Mouse (Mus musculus): ENCODE data around the gene Ryk. TPM values are rescaled to one million over a fixed set of nuclear protein-coding genes. Genes with fewer than 3 reads are reported as not detected.

Ryk gene
- polyA plus RNA-seq, 1 experiment from 2014 or later, result 19.7 TPM

DNA sequence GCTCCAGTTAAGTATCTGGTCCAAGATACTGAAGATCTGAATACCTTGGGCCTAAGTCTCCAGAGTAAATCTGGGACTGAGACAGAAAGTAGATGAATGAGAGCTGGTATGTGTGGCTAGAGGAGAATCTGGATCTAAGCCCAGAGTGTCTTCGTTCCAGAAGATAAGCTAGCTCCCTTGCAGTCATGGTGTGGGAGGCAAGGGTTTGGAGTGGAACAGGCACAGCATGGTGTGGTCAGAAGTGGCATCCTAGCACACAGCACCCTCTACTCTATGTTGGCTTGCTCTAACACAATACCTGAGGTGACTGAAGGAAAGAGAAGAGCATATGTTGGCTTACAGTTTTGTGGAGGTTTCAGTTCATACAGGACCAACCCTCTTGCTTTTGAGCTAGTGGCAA, 79.9 kb downstream of the Ryk start:
- no peak overlapping the region for H3K27ac ChIP-seq
- no peaks in the 10 kb centered on the region for H3K27me3 ChIP-seq (replicated peaks)
- ATAC-seq (ENCODE audit: low FRiP score, low read depth), result no peak
- peaks cover 19% of the 10 kb centered on the region for H3K36me3 ChIP-seq
- H3K9me3 ChIP-seq, result no peaks in the 10 kb centered on the region
- H3K9ac ChIP-seq, result no peak overlapping the region
- 93% methylated on average over 1 of the region's 1 CpGs for WGBS
- no peaks in the 10 kb centered on the region for H3K4me1 ChIP-seq
- no peak overlapping the region for H3K4me2 ChIP-seq (replicated peaks)
- H3K4me3 ChIP-seq, result no peak overlapping the region

DNA sequence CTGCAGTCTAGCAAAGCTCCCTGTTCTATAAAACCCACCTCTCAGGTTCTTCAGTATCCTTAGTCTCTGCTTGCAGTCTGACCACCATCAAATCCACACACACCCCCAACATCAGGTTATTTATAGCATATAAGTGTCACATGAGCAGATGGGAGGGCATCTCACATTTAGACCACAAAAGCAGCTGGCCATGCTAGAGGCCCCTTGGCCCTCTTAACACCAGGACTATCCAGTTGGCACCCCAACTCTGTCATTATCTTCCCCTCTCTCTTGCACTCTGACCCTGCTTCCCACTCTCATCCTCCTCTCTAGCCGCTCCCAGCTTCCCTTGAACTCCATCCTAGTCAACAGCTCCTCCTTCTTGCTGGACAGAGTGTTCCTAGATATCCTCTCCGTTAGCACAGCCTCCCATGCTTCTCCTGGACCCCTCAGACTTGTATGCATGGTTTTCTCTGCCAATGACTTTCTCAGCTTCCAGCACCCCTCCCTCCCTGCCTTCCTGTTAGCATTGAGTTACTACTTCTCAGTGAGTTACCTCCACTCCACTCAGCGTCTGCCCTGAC, 80.7 kb downstream of the Ryk start:
- Histone ChIP-seq H3K36me3 (peaks cover 11% of the 10 kb centered on the region), H3K9ac (no peak overlapping the region), H3K4me1 (no peaks in the 10 kb centered on the region), H3K4me3 (no peak overlapping the region), H3K4me2 (replicated peaks) (no peak overlapping the region), H3K9me3 (no peaks in the 10 kb centered on the region), H3K27me3 (replicated peaks) (no peaks in the 10 kb centered on the region), H3K27ac (no peak overlapping the region)
- ATAC-seq (ENCODE audit: low FRiP score, low read depth), result no peak
- WGBS, result 87% methylated on average over 3 of the region's 3 CpGs

DNA sequence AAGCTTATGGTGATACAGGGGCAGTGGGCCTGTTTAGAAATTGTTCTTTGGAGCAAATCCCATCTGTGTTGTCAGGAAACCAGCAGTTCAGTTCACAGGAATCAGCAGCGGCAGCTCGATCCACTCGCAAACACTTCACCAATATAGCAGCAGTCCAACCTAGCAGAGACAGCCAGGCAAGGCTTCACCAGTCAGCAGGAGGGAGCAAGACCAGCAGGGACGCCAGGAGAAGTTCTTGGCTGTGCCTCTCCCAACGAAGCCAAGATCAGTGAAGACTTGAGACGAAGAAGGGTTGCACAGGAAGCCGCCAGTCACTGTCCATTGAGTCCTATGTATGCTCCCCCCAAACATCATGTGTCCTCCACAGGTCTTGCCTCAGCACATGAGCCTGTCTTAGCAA, 81.4 kb downstream of the Ryk start:
- H3K4me2 ChIP-seq (replicated peaks), result no peak overlapping the region
- WGBS, result 97% methylated on average over 7 of the region's 7 CpGs
- H3K27me3 ChIP-seq (replicated peaks), result no peaks in the 10 kb centered on the region
- H3K4me3 ChIP-seq, result no peak overlapping the region
- H3K9me3 ChIP-seq, result no peaks in the 10 kb centered on the region
- H3K4me1 ChIP-seq, result no peaks in the 10 kb centered on the region
- no peak overlapping the region for H3K27ac ChIP-seq
- no peak overlapping the region for H3K9ac ChIP-seq
- no peak for ATAC-seq (ENCODE audit: low FRiP score, low read depth)
- H3K36me3 ChIP-seq, result peaks cover 5% of the 10 kb centered on the region

DNA sequence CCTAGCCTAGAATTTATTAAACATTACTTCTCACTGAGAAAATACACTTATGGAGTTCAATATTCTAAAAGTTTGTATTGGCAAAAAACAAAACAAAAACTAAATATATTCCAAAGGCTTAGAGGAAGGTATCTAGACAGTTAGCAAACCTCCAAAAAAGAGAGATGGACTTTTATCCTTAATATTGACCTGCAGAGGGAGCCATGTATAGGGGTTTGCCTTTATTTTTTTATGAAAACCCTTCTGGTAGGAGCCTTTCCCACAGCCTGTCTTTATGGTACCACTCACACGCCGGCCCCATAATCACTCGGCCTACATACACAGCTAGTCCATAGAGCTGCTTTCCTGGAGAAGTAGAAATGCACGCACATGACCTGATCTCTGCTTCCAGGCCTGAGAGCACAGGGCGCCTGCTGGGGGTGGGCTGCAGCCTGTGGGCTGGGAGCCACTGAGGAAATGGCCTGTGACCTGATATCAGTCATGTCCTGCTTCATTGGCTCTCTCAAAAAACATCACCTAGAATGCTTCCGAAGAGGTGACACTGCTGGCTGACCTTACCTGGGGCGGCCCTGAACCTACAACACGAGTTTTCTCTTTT, 82.9 kb downstream of the Ryk start:
- Histone ChIP-seq H3K27ac (no peak overlapping the region), H3K4me1 (no peaks in the 10 kb centered on the region)
- no peak for ATAC-seq (ENCODE audit: low FRiP score, low read depth)

DNA sequence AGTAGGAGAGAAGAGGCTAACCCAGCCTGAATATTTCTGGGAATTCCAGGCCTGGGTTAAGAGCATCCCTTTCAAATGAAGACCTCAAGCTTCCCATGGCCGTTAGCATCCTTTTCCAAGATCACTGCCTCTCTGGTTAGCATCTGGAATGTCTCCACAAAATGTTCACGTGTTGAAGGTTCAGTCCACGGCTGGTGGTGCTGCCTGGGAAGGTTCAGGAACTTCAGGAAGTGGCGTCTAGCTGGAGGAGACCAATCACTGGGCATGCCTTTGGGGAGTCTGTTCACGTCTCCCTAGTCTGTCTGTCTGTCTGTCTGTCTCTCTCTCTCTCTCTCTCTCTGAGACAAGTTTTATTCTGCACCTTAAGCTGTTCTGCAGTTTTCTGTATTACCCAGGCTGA, 84.8 kb downstream of the Ryk start:
- Histone ChIP-seq H3K27ac (no peak overlapping the region), H3K4me3 (no peak overlapping the region), H3K27me3 (replicated peaks) (no peaks in the 10 kb centered on the region), H3K9me3 (no peaks in the 10 kb centered on the region), H3K4me2 (replicated peaks) (no peak overlapping the region), H3K4me1 (no peaks in the 10 kb centered on the region), H3K9ac (no peak overlapping the region), H3K36me3 (no peaks in the 10 kb centered on the region; the same call in none of the 2 replicates)
- ATAC-seq (ENCODE audit: low FRiP score, low read depth), result no peak
- 80% methylated on average over 5 of the region's 5 CpGs for WGBS

More for the DNA sequence above, 82.9 kb downstream of the Ryk start:
- no peak overlapping the region for H3K9ac ChIP-seq
- H3K36me3 ChIP-seq, result no peaks in the 10 kb centered on the region; the same call in none of the 2 replicates
- no peaks in the 10 kb centered on the region for H3K27me3 ChIP-seq (replicated peaks)
- no peaks in the 10 kb centered on the region for H3K9me3 ChIP-seq
- H3K4me2 ChIP-seq (replicated peaks), result no peak overlapping the region
- 86% methylated on average over 8 of the region's 8 CpGs for WGBS
- H3K4me3 ChIP-seq, result no peak overlapping the region

DNA sequence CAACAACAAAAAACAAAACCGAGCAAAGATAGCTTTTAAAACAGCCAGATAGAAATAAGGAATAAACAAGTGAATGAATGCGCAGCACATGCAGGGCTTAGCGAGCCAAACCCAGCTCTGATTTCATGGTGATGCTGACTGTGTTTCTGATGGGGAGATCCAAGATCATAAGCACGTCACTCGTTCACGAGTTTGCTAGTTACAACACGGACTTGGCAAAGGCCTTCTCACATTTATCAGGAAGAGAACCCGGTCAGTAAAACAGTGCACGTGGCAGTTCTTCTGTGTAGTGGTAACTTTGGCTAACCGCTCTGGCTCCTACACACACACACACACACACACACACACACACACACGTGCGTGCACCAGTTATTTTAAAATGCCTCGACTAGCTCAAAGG, 87.1 kb downstream of the Ryk start:
- no peak overlapping the region for H3K4me2 ChIP-seq (replicated peaks)
- H3K4me3 ChIP-seq, result no peak overlapping the region
- H3K9ac ChIP-seq, result no peak overlapping the region
- no peaks in the 10 kb centered on the region for H3K36me3 ChIP-seq
- ATAC-seq (ENCODE audit: low FRiP score, low read depth), result no peak
- H3K27ac ChIP-seq, result no peak overlapping the region
- H3K9me3 ChIP-seq, result no peaks in the 10 kb centered on the region
- no peaks in the 10 kb centered on the region for H3K4me1 ChIP-seq
- WGBS, result 92% methylated on average over 13 of the region's 13 CpGs
- no peaks in the 10 kb centered on the region for H3K27me3 ChIP-seq (replicated peaks)

DNA sequence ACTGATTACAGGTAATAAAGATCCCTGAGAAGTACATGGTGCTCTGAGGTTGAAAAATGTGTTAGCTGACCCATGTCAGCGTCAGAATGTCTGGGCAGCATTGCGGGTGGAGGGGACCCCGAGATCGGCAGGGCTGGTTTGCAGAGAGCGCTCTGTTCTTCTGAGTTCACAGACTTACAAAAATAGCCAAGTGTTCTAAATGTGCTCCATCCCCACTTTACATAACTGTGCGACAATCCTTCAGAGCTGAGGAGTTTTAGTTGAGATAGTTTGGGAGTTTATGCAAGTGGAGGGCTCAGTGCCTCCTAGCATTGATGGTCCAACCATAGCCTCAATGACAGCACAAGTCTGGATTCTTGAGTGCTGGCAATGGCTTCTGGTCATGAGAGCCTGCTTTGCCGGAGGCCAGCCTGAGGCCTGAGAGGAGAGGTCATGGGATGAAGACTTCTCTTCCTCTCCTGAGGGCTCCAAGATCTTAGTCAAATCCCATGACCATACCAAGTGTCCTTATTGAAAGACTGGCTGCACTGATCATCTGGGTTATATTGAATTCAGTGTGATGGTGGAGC, 88.2 kb downstream of the Ryk start:
- Histone ChIP-seq H3K9me3 (no peaks in the 10 kb centered on the region), H3K9ac (no peak overlapping the region), H3K4me1 (no peaks in the 10 kb centered on the region), H3K27ac (no peak overlapping the region), H3K4me2 (replicated peaks) (no peak overlapping the region), H3K27me3 (replicated peaks) (no peaks in the 10 kb centered on the region), H3K36me3 (no peaks in the 10 kb centered on the region), H3K4me3 (no peak overlapping the region)
- 94% methylated on average over 7 of the region's 7 CpGs for WGBS
- ATAC-seq (ENCODE audit: low FRiP score, low read depth), result no peak

DNA sequence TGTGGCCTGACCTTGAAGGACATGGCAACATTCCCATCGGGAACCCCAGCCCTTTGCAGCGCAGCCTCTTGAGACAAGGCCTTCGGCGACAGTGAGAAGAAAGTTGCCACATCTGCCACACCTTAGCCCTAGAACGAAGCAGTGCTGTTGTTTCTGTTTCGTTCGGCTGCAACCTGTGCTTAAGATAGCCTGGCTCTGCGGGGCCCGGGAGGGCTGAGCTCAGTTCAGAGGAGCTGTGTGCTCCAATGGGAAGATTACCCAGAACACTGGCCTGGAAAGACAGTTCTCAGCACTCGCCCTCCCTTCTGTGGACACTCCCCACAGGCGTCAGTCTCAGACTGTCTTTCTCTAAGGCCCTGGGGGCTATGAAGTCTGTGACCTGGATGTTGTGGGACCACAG, 89.1 kb downstream of the Ryk start:
- Histone ChIP-seq H3K36me3 (no peaks in the 10 kb centered on the region), H3K27ac (no peak overlapping the region), H3K9me3 (no peaks in the 10 kb centered on the region), H3K4me2 (replicated peaks) (no peak overlapping the region), H3K27me3 (replicated peaks) (no peaks in the 10 kb centered on the region), H3K4me3 (no peak overlapping the region), H3K4me1 (no peaks in the 10 kb centered on the region), H3K9ac (no peak overlapping the region)
- ATAC-seq (ENCODE audit: low FRiP score, low read depth), result no peak
- WGBS, result 92% methylated on average over 11 of the region's 11 CpGs

DNA sequence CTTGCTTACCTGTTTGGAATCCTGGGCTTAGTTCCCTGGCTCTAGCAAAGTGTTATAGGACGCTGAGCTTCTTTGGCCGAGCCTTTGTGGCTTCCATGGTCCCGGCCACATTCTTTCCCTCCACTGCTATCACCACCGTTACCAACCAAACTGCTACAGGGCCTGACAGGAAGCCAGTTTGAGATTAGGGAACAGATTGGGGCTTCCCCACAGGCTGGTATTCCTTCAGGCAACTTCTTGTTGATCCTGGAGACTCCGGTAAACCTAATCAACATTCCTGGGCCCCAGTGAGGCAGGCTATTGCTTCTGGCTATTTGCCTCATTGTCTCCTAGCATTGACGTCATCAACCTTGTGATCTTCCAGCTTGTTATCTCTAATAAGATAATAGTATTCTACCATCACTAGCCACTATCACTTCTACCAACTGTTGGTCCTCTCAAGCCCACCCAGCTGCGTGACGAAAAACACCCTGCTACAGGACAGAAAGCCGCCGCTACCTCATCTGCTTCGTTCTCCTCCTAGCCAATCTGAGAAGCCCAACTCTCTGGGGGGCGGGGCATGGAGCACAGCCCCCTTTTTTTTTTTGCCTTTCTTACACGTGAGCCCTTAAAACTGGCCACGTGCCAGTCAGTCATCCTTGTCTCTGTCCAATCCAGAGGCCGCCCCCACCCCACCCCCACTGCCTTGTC, 90.1 kb downstream of the Ryk start:
- Histone ChIP-seq H3K9me3 (no peaks in the 10 kb centered on the region), H3K9ac (no peak overlapping the region), H3K27me3 (replicated peaks) (no peaks in the 10 kb centered on the region), H3K4me3 (no peak overlapping the region), H3K27ac (no peak overlapping the region), H3K4me1 (no peaks in the 10 kb centered on the region), H3K36me3 (no peaks in the 10 kb centered on the region), H3K4me2 (replicated peaks) (no peak overlapping the region)
- WGBS, result 80% methylated on average over 15 of the region's 15 CpGs
- no peak for ATAC-seq (ENCODE audit: low FRiP score, low read depth)

DNA sequence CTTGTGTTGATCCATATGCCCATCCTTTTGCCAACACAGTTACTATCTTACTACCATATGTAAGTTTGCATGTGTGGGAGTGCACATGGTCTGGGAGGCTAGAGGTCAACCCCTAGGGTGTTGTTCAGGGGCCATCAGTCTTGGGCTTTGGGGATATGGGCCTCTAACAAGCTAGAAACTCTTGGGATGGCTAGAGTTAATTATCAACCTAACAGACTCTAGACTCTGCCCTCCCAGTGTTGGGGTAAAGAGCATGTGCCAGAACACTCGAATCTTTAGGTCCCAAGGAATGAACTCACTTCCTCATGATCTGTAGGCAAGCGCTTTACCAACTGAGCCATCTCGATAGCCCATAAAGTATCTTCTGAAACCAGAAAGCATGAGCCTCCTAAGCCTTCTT, 91.4 kb downstream of the Ryk start:
- Histone ChIP-seq H3K9me3 (no peaks in the 10 kb centered on the region), H3K27me3 (replicated peaks) (no peaks in the 10 kb centered on the region), H3K9ac (no peak overlapping the region), H3K36me3 (no peaks in the 10 kb centered on the region), H3K27ac (no peak overlapping the region), H3K4me3 (no peak overlapping the region), H3K4me1 (no peaks in the 10 kb centered on the region), H3K4me2 (replicated peaks) (no peak overlapping the region)
- WGBS, result 85% methylated on average over 3 of the region's 3 CpGs
- ATAC-seq (ENCODE audit: low FRiP score, low read depth), result no peak

DNA sequence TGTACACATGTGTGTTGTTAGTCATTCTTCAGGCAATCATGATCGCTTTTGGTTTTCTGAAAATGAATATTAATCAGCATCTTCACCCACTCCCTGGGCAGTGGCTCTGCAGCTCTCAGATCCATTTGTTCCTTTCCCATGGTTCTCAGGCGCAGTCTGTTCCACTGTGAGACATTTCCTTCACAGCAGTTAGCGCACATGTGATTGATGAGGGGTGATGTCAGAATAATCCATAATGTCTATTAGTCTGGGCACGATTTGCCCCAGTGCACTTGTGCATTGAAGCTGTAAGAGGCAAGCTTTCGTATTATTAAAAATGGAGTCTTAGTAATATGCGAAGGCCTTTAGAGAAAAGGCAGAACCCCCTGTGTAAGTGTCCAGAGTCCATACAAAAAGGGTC, 95.1 kb downstream of the Ryk start:
- WGBS, result 39% methylated on average over 6 of the region's 6 CpGs

DNA sequence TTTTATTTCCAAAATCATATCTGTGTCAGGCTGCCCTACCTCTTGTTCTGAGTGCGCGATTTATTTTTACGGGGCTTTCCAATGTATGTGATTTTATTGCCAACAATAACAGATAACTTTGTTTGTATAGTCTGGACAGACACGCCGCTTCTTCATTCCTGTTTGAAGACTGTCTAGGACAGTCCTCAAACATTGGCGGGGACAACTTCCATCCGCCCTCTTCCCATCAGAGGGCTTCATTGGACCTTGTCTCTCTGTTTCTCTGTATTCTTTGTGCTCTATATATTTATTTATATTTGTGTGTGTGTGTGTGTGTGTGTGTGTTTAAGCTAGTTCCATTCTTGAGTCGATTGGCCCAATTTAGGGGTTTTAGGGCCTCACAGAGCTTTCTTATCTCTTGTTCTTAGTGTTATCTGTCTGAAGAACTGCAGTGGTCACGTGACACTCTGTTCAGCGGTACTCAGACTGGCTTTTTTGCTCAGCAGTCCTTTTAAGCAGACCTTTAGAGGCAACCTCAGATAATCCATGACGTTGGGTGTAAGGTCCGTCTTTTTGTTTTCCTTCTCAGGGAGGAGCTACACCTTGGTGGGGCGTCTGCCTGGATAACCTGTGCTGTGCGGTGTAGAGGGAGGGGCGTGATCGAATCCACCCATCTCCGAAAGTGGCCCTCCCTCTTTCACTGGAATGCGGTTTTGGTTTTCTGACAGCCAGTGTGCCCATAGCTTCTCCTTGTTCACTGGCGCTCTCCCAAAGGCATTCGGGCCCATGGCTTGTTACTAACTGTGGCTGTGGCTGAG, 99.4 kb downstream of the Ryk start:
- H3K9ac ChIP-seq, result no peak overlapping the region

More for the DNA sequence above, 95.1 kb downstream of the Ryk start:
- Histone ChIP-seq H3K9ac (no peak overlapping the region), H3K27ac (no peak overlapping the region), H3K9me3 (no peaks in the 10 kb centered on the region), H3K4me3 (no peak overlapping the region), H3K27me3 (replicated peaks) (no peaks in the 10 kb centered on the region), H3K4me1 (no peaks in the 10 kb centered on the region), H3K4me2 (replicated peaks) (no peak overlapping the region), H3K36me3 (no peaks in the 10 kb centered on the region)
- ATAC-seq (ENCODE audit: low FRiP score, low read depth), result peak; percentile 25; the same call in 1 of the 2 replicates

More for the DNA sequence above, 99.4 kb downstream of the Ryk start:
- Histone ChIP-seq H3K27me3 (replicated peaks) (no peaks in the 10 kb centered on the region), H3K27ac (no peak overlapping the region), H3K4me3 (no peak overlapping the region), H3K4me1 (no peaks in the 10 kb centered on the region), H3K9me3 (no peaks in the 10 kb centered on the region), H3K36me3 (no peaks in the 10 kb centered on the region), H3K4me2 (replicated peaks) (peak overlapping the region; percentile 34)
- no peak for ATAC-seq (ENCODE audit: low FRiP score, low read depth)
- 49% methylated on average over 20 of the region's 20 CpGs for WGBS

Measured in neural tube, embryonic 12.5 days (tissue).